Mouse (Mus musculus): ENCODE results near the gene Olfr790.

Gene Olfr790

GRCm38 (mm10) chr10:129498192-129498591 is at the start of gene Olfr790:
TSS of gene Olfr790 (plus strand) at chr10:129498492.
- no peak for DNase-seq

DNA sequence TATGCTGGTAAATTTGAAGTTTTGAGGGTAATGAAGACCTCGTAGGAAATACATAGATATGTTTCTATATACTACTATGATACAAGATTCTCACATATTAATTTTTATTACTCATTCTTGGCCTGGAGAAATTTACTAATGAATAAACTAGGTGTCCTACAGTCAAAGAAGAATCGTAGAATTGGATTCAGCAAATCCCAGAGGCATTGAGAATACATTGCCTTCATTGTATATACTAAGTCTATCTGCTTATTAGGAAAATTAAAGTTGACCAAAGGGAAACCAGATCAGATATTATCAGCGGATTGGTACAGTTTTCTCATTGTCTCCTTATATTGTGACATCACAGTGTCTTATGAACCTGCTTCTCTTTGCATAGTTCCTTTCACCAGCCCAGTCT is 36.7 kb upstream of the Olfr790 start, which contains the start of gene Olfr787:
Gene Olfr787 (plus strand): TSS at position 301 of the 400 bp plus-strand sequence.
- DNase-seq, result no peak

DNA sequence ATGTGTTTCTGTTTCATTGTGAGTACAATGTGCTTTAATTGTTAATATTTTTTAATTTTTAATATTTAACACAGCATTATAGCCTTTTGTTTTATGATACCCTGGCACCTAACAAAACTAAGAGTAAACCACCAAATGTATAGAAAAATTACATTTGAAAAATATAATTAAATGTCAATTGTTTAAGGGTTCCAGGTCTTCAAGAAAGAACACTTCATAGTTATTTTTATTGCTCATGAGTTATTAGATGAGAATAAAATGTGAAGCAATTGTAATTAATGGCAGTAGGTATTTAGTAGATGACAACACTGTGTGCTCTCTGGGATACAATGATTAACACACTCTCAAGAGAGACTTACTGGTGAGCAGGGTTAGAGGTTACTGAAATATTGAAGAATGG is 27.6 kb upstream of the Olfr790 start, which contains the start of gene Olfr788:
Gene Olfr788 (plus strand): TSS at position 301 of the 400 bp plus-strand sequence.
- DNase-seq, result no peak

GRCm38 (mm10) chr10:129473256-129473655 is 25.0 kb upstream of the Olfr790 start:
- no peak for DNase-seq

DNA sequence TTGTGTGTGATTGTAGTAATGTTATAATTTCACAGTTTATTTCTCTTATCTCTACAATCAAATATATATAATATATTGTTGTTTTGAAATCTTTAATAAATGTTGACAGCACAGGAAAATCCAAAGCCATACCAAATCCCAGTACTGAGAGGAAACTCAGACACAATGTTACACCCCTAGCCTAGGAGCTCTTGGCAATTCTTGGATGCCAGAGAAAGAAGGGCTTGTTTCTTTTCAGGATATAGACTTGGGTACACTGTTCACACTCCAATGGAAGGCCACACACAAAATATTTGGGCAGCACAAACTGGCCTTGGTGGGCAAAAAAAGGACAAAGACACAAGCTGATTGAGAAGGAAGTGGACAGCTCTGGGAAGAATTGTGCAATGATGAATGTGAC is 24.6 kb upstream of the Olfr790 start:
- DNase-seq, result no peak

DNA sequence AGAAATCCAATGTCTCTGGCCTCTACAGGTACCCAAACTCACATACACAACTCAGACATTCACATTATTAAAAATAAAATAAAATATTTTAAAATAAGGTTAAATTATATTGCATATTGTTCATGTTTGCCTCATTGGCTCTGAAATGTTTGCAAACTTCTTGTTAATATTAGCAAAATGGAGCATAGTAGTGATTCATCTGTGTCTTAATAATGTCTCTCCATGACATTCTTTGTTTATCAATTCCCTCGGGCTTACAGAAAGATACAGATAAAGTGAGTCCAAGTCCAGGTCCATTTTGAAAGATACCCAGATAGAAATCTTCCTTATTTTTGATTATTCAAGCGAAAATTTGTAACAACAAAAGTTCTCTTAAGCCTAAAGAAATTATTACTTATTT is 13.8 kb upstream of the Olfr790 start, which contains the start of gene Olfr789:
Gene Olfr789 (plus strand): TSS at position 301 of the 400 bp plus-strand sequence.
- DNase-seq, result no peak

DNA sequence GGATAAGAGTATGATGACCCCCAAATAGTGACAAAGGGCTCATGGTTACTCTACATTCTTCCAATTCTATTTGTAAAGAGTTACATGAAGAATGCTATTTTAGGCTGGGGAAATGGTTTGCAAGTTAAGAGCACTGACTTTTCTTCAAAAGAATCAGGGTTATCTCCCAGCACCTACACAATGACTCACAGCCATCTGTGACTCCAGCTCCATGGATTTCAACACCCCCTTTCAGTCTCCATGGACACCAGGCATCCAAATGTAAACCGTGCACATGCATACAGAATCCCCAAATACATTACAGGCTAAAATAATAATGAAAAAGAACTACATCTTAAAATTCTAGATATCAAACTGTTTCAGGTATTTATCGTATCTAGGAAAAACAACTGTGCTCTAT is 8.2 kb upstream of the Olfr790 start:
- DNase-seq, result no peak

DNA sequence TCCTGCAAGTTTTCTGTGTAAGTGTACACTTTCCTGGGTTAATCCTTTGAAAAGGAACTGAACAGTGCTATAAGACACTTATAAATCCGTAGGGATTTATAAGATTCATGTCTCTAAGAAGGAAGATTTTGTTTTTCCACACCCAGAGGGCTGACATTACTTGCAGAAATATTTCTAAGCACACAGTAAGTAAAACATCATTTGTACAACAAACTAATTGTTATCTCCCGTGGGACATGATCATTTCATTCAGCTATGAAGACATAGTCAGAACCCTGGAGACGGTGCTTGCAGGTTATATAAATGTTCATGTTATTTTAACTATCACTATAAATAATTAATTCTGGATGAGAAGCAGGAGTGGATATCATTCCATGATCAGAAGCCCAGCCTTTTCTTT is 23.2 kb downstream of the Olfr790 start, which contains the start of gene Olfr791:
Gene Olfr791 (plus strand): TSS at position 301 of the 400 bp plus-strand sequence.
- DNase-seq, result no peak

DNA sequence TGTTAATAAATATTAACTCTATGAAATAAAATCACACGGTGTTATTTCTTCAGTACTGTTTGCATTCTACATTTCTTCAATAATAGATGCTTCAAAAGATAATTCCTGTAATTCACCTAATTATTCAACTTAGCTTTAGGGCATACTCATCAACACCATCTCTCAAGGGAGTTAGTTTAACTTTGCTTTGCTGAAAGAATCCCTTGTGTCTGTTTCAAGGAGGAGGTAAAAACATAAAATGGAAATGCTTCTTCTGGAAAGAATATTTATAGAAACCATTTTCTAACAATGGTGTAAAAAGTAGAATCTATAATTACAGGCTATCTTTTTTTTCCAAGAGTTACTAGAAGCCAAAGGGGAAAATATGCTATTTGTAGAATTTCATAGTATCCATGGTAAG is 40.6 kb downstream of the Olfr790 start, which contains the start of gene Olfr792:
Gene Olfr792 (plus strand): TSS at position 301 of the 400 bp plus-strand sequence.
- DNase-seq, result no peak

GRCm38 (mm10) chr10:129549354-129549753 is 51.1 kb downstream of the Olfr790 start:
- no peak for DNase-seq
